Mouse (Mus musculus) heart, embryonic 13.5 days (tissue): ENCODE data around the gene Ppp2r1b. TPM values are rescaled to one million over a fixed set of nuclear protein-coding genes. Genes with fewer than 3 reads are reported as not detected.
"Not testable (repeated sequence)": the region's sequence is repeated elsewhere in the genome, so short reads cannot be mapped to it uniquely, and the experiment has no call there.

Experiments used
- ATAC-seq: fragments of 200-750 bp; cut with Nextera tagmentation; 2 replicates; pipeline ENCODE4 v1.8.0; 2017; ENCODE audit warnings: moderate TSS enrichment; ENCODE audit not compliant: insufficient number of reproducible peaks, low FRiP score, low TSS enrichment; ENCODE audit errors: extremely low read depth
- H3K27ac ChIP-seq: fragments of 300-500 bp; sonication (generic); replicated peaks from 2 replicates; pipeline ENCODE4 v1.5.1; 2015; ENCODE audit warnings: moderate library complexity, mild to moderate bottlenecking, inconsistent platforms
- H3K27me3 ChIP-seq: fragments of 300-500 bp; sonication (generic); replicated peaks from 2 replicates; pipeline ENCODE4 v1.6.1; 2015; ENCODE audit warnings: mild to moderate bottlenecking, inconsistent platforms
- H3K36me3 ChIP-seq: fragments of 300-500 bp; sonication (generic); 2 replicates; pipeline ENCODE4 v1.6.1; 2015; ENCODE audit warnings: mild to moderate bottlenecking, inconsistent platforms
- H3K4me1 ChIP-seq: fragments of 300-500 bp; sonication (generic); 2 replicates; pipeline ENCODE4 v1.6.1; 2015; ENCODE audit warnings: inconsistent platforms
- H3K4me2 ChIP-seq: fragments of 300-500 bp; sonication (generic); 2 replicates; pipeline ENCODE4 v1.6.1; 2015; ENCODE audit warnings: inconsistent platforms, mild to moderate bottlenecking, moderate library complexity
- H3K4me3 ChIP-seq: fragments of 300-500 bp; sonication (generic); 2 replicates; pipeline ENCODE4 v1.5.1; 2015; ENCODE audit warnings: moderate library complexity, mild to moderate bottlenecking, inconsistent platforms
- H3K9ac ChIP-seq: fragments of 300-500 bp; sonication (generic); 2 replicates; pipeline ENCODE4 v1.6.1; 2015; ENCODE audit warnings: inconsistent platforms, mild to moderate bottlenecking, moderate library complexity
- H3K9me3 ChIP-seq: fragments of 300-500 bp; sonication (generic); 2 replicates; pipeline ENCODE4 v1.6.1; 2016; ENCODE audit warnings: inconsistent platforms
- WGBS: fragments of 180-500 bp; shearing (Covaris S2); methylation state at CpG from one replicate; pipeline ENCODE4 v1.1.7; 2015; ENCODE audit warnings: mixed read lengths; 5-methylcytosine and 5-hydroxymethylcytosine counted together
- polyA plus RNA-seq: library from polyadenylated mRNA; unstranded; fragments of >200 nt; fragmentation: Nextera tagmentation; extraction: Ambion mirVana; gene quantifications from 2 replicates; pipeline ENCODE4 v1.2.1, GENCODE M21; 2015

Ppp2r1b gene
- polyA plus RNA-seq, 1 experiment from 2014 or later, result 46.3 TPM

- no peaks in the 10 kb centered on the region for H3K27me3 ChIP-seq
- H3K4me2 ChIP-seq, result no peak overlapping the region
- H3K36me3 ChIP-seq, result peaks cover 65% of the 10 kb centered on the region
- no peak overlapping the region for H3K9ac ChIP-seq
- H3K4me1 ChIP-seq, result peaks cover 2% of the 10 kb centered on the region; the same call in 1 of the 2 replicates
- H3K4me3 ChIP-seq, result no peak overlapping the region
- 85% methylated on average over 1 of the region's 1 CpGs for WGBS
- H3K9me3 ChIP-seq, result no peaks in the 10 kb centered on the region
- ATAC-seq, result no peak
- H3K27ac ChIP-seq, result no peak overlapping the region
These were observed 28.6 kb upstream of the Ppp2r1b start for GRCm38 (mm10) chr9:50816512-50816911.

GRCm38 (mm10) chr9:50818050-50818449, 27.1 kb upstream of the Ppp2r1b start:
- Histone ChIP-seq H3K36me3 (peaks cover 72% of the 10 kb centered on the region), H3K4me2 (no peak overlapping the region), H3K27ac (no peak overlapping the region), H3K27me3 (no peaks in the 10 kb centered on the region), H3K9ac (no peak overlapping the region), H3K4me3 (no peak overlapping the region), H3K4me1 (no peaks in the 10 kb centered on the region), H3K9me3 (no peaks in the 10 kb centered on the region)
- ATAC-seq, result no peak
- WGBS, result 82% methylated on average over 6 of the region's 6 CpGs

- no peaks in the 10 kb centered on the region for H3K9me3 ChIP-seq
- H3K4me3 ChIP-seq, result no peak overlapping the region
- H3K4me2 ChIP-seq, result no peak overlapping the region
- H3K27ac ChIP-seq, result no peak overlapping the region
- H3K4me1 ChIP-seq, result no peaks in the 10 kb centered on the region
- WGBS, result 91% methylated on average over 6 of the region's 6 CpGs
- peaks cover 71% of the 10 kb centered on the region for H3K36me3 ChIP-seq
- no peak for ATAC-seq
- H3K9ac ChIP-seq, result no peak overlapping the region
- H3K27me3 ChIP-seq, result no peaks in the 10 kb centered on the region
These were observed 25.4 kb upstream of the Ppp2r1b start for GRCm38 (mm10) chr9:50819716-50820115.

- H3K27ac ChIP-seq, result no peak overlapping the region
These were observed 23.4 kb upstream of the Ppp2r1b start for GRCm38 (mm10) chr9:50821651-50822050.

GRCm38 (mm10) chr9:50822216-50822615, 22.9 kb upstream of the Ppp2r1b start:
- ATAC-seq, result no peak
- Histone ChIP-seq H3K27me3 (no peaks in the 10 kb centered on the region), H3K4me1 (no peaks in the 10 kb centered on the region), H3K36me3 (peaks cover 62% of the 10 kb centered on the region), H3K4me2 (no peak overlapping the region), H3K9me3 (no peaks in the 10 kb centered on the region), H3K4me3 (no peak overlapping the region), H3K9ac (no peak overlapping the region), H3K27ac (no peak overlapping the region)
- 93% methylated on average over 5 of the region's 5 CpGs for WGBS

More at GRCm38 (mm10) chr9:50821651-50822050, 23.4 kb upstream of the Ppp2r1b start:
- Histone ChIP-seq H3K4me2 (no peak overlapping the region), H3K27me3 (no peaks in the 10 kb centered on the region), H3K9ac (no peak overlapping the region), H3K4me3 (no peak overlapping the region), H3K4me1 (no peaks in the 10 kb centered on the region), H3K36me3 (peaks cover 67% of the 10 kb centered on the region), H3K9me3 (no peaks in the 10 kb centered on the region)
- WGBS, result 94% methylated on average over 6 of the region's 6 CpGs
- ATAC-seq, result no peak

GRCm38 (mm10) chr9:50823779-50824453, 21.2 kb upstream of the Ppp2r1b start:
- Histone ChIP-seq H3K27me3 (no peaks in the 10 kb centered on the region), H3K4me1 (no peaks in the 10 kb centered on the region), H3K9me3 (no peaks in the 10 kb centered on the region), H3K4me3 (no peak overlapping the region), H3K9ac (no peak overlapping the region), H3K4me2 (no peak overlapping the region), H3K36me3 (peaks cover 64% of the 10 kb centered on the region), H3K27ac (no peak overlapping the region)
- ATAC-seq, result no peak; the same call in 1 of the 2 replicates
- WGBS, result 75% methylated on average over 11 of the region's 11 CpGs

- Histone ChIP-seq H3K4me3 (no peak overlapping the region), H3K9ac (no peak overlapping the region), H3K4me1 (no peaks in the 10 kb centered on the region), H3K4me2 (no peak overlapping the region), H3K27me3 (no peaks in the 10 kb centered on the region), H3K9me3 (no peaks in the 10 kb centered on the region), H3K36me3 (peaks cover 28% of the 10 kb centered on the region), H3K27ac (no peak overlapping the region)
- ATAC-seq, result no peak
- 91% methylated on average over 5 of the region's 5 CpGs for WGBS
These were observed 13.6 kb upstream of the Ppp2r1b start for GRCm38 (mm10) chr9:50831514-50831913.

GRCm38 (mm10) chr9:50832162-50832561, 12.9 kb upstream of the Ppp2r1b start:
- Histone ChIP-seq H3K4me3 (no peak overlapping the region), H3K9me3 (no peaks in the 10 kb centered on the region), H3K36me3 (peaks cover 28% of the 10 kb centered on the region), H3K4me2 (no peak overlapping the region), H3K4me1 (no peaks in the 10 kb centered on the region), H3K9ac (no peak overlapping the region), H3K27ac (no peak overlapping the region), H3K27me3 (no peaks in the 10 kb centered on the region)
- ATAC-seq, result no peak
- WGBS, result 96% methylated on average over 4 of the region's 4 CpGs

GRCm38 (mm10) chr9:50832582-50832981, 12.5 kb upstream of the Ppp2r1b start:
- not testable (repeated sequence) for H3K4me3 ChIP-seq, H3K9ac ChIP-seq, H3K27me3 ChIP-seq, ATAC-seq, H3K4me2 ChIP-seq, H3K9me3 ChIP-seq, H3K27ac ChIP-seq, H3K4me1 ChIP-seq
- 74% methylated on average over 2 of the region's 2 CpGs for WGBS
- peaks cover 25% of the 10 kb centered on the region for H3K36me3 ChIP-seq

- H3K27me3 ChIP-seq, result no peaks in the 10 kb centered on the region
- H3K4me2 ChIP-seq, result no peak overlapping the region
- H3K4me1 ChIP-seq, result no peaks in the 10 kb centered on the region
- no peak overlapping the region for H3K9ac ChIP-seq
- ATAC-seq, result no peak
- H3K36me3 ChIP-seq, result peaks cover 23% of the 10 kb centered on the region
- H3K9me3 ChIP-seq, result no peaks in the 10 kb centered on the region
- no peak overlapping the region for H3K4me3 ChIP-seq
- H3K27ac ChIP-seq, result no peak overlapping the region
- 75% methylated on average over 8 of the region's 8 CpGs for WGBS
These were observed 11.3 kb upstream of the Ppp2r1b start for GRCm38 (mm10) chr9:50833786-50834185.

- Histone ChIP-seq H3K4me1 (no peaks in the 10 kb centered on the region), H3K36me3 (peaks cover 24% of the 10 kb centered on the region), H3K4me3 (no peak overlapping the region), H3K27ac (no peak overlapping the region), H3K9ac (no peak overlapping the region), H3K4me2 (no peak overlapping the region), H3K9me3 (no peaks in the 10 kb centered on the region), H3K27me3 (no peaks in the 10 kb centered on the region)
- ATAC-seq, result no peak
- WGBS, result 81% methylated on average over 10 of the region's 10 CpGs
These were observed 9.9 kb upstream of the Ppp2r1b start for GRCm38 (mm10) chr9:50835068-50835705.

GRCm38 (mm10) chr9:50836097-50836496, 9.0 kb upstream of the Ppp2r1b start:
- no peak for ATAC-seq
- no peaks in the 10 kb centered on the region for H3K9me3 ChIP-seq
- H3K36me3 ChIP-seq, result peaks cover 24% of the 10 kb centered on the region
- no peak overlapping the region for H3K9ac ChIP-seq
- no peaks in the 10 kb centered on the region for H3K27me3 ChIP-seq
- H3K4me1 ChIP-seq, result no peaks in the 10 kb centered on the region
- 80% methylated on average over 4 of the region's 4 CpGs for WGBS
- H3K4me3 ChIP-seq, result no peak overlapping the region
- no peak overlapping the region for H3K27ac ChIP-seq
- no peak overlapping the region for H3K4me2 ChIP-seq
